Mouse (Mus musculus) heart, embryonic 14.5 days (tissue): Measurements from ENCODE around the gene Lmod3. TPM values are rescaled to one million over a fixed set of nuclear protein-coding genes. Genes with fewer than 3 reads are reported as not detected.

ENCODE experiments used
- ATAC-seq: fragments of 200-750 bp; cut with Nextera tagmentation; 2 replicates; pipeline ENCODE4 v1.8.0; 2017; ENCODE audit warnings: low read depth, moderate TSS enrichment; ENCODE audit not compliant: insufficient number of reproducible peaks, insufficient read depth, low FRiP score
- H3K27ac ChIP-seq, 2 experiments: fragments of 200-500 bp in 1 of 2; fragments of 300-500 bp in 1 of 2; sonication (generic) in 1 of 2; replicated peaks in 1 of 2; 2 replicates each; pipeline ENCODE4 v1.5.1; 2012 to 2014; ENCODE audit warnings: low read depth in 2 of 2, low read length in 2 of 2, control low read depth in 1 of 2, mild to moderate bottlenecking in 1 of 2, mixed read lengths in 1 of 2; ENCODE audit not compliant: control insufficient read depth in 1 of 2, insufficient read depth in 1 of 2
- H3K27me3 ChIP-seq: fragments of 300-500 bp; sonication (generic); 2 replicates; pipeline ENCODE4 v1.6.1; 2014; ENCODE audit warnings: mild to moderate bottlenecking, low read length, control low read depth; ENCODE audit not compliant: control insufficient read depth, insufficient read depth
- H3K36me3 ChIP-seq: fragments of 300-500 bp; sonication (generic); 2 replicates; pipeline ENCODE4 v1.6.1; 2014; ENCODE audit warnings: mild to moderate bottlenecking, control low read depth, low read length, mixed read lengths; ENCODE audit not compliant: control insufficient read depth, insufficient read depth
- H3K4me1 ChIP-seq, 2 experiments: fragments of 200-500 bp in 1 of 2; fragments of 300-500 bp in 1 of 2; sonication (generic) in 1 of 2; 2 replicates each; pipeline ENCODE4 v1.6.1; 2012 to 2014; ENCODE audit warnings: low read length in 2 of 2, control low read depth in 1 of 2, mixed read lengths in 1 of 2; ENCODE audit not compliant: control insufficient read depth in 2 of 2, insufficient read depth in 2 of 2
- H3K4me2 ChIP-seq: fragments of 300-500 bp; sonication (generic); 2 replicates; pipeline ENCODE4 v1.6.1; 2014; ENCODE audit warnings: mild to moderate bottlenecking, low read length
- H3K4me3 ChIP-seq, 2 experiments: fragments of 200-500 bp in 1 of 2; fragments of 300-500 bp in 1 of 2; sonication (generic) in 1 of 2; 2 replicates each; pipeline ENCODE4 v1.5.1; 2012 to 2014; ENCODE audit warnings: low read length in 2 of 2, mild to moderate bottlenecking in 2 of 2, control low read depth in 1 of 2, low read depth in 1 of 2, moderate library complexity in 1 of 2; ENCODE audit not compliant: control insufficient read depth in 1 of 2, insufficient read depth in 1 of 2
- H3K9ac ChIP-seq: fragments of 300-500 bp; sonication (generic); 2 replicates; pipeline ENCODE4 v1.6.1; 2014; ENCODE audit warnings: mild to moderate bottlenecking, low read length
- H3K9me3 ChIP-seq: fragments of 300-500 bp; sonication (generic); 2 replicates; pipeline ENCODE4 v1.6.1; 2016; ENCODE audit warnings: low read length, control low read depth; ENCODE audit not compliant: control insufficient read depth
- WGBS: fragments of 180-500 bp; shearing (Covaris S2); extraction: QIAGEN DNeasy Blood & Tissue Kit; methylation state at CpG from one replicate; pipeline ENCODE4 v1.1.7; 2014; 5-methylcytosine and 5-hydroxymethylcytosine counted together
- polyA plus RNA-seq: library from polyadenylated mRNA; unstranded; fragments of >200 nt; fragmentation: Nextera tagmentation; extraction: Ambion mirVana; gene quantifications from 2 replicates; pipeline ENCODE4 v1.2.1, GENCODE M21; 2014

Lmod3 gene
- polyA plus RNA-seq, 1 experiment from 2014 or later = 21.7 TPM

DNA sequence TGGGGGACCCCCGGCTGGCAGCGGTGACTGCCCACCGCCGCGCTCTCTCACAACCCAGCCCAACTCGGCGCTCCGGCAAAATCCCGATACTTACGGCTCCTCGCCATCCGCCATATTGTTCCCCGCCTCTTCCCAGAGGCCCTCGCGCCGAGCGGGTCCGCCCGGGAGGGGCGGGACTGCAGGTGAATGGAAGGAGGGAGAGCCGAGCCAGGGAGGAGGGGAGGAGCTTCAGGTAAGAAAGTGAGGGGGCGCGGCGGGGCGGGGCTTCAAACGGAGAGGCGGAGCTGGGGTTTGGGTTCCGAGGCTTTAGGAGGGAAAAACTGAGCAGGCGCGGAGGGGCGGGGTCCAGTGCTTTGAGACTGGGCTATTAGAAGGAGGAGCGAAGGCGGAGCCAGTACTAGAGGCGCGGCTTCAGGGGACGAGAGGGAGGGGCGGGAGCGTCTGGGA lies 47.1 kb downstream of the Lmod3 start, which contains the start of gene Uba3:
Uba3 (minus strand) TSS at position 209 of the 447 bp plus-strand sequence.
- peak within 1 kb of the TSS; percentile 87 for H3K4me2 ChIP-seq
- under 1% methylated on average over 35 of the region's 38 CpGs for WGBS
- no peaks in the 10 kb centered on the region for H3K27me3 ChIP-seq
- peak; percentile 98 for ATAC-seq
- H3K4me3 ChIP-seq = peak within 1 kb of the TSS; percentile 96 to 99
- peaks cover 5 to 18% of the 10 kb centered on the region in 2 experiments; a peak in 3 of 4 replicates for H3K4me1 ChIP-seq
- H3K9me3 ChIP-seq = no peaks in the 10 kb centered on the region
- peak within 1 kb of the TSS; percentile 100 for H3K9ac ChIP-seq
- peaks cover 18% of the 10 kb centered on the region for H3K36me3 ChIP-seq
- H3K27ac ChIP-seq = peak within 1 kb of the TSS; percentile 68 to 89

- Histone ChIP-seq H3K27ac (peak overlapping the region; percentile 68 to 89), H3K9me3 (no peaks in the 10 kb centered on the region), H3K36me3 (peaks cover 23% of the 10 kb centered on the region), H3K4me2 (peak overlapping the region; percentile 87), H3K27me3 (no peaks in the 10 kb centered on the region), H3K4me3 (peak overlapping the region; percentile 96 to 99), H3K4me1 (peaks cover 5 to 15% of the 10 kb centered on the region in 2 experiments; a peak in 3 of 4 replicates), H3K9ac (peak overlapping the region; percentile 100)
- peak; percentile 42; the same call in 1 of the 2 replicates for ATAC-seq
- under 1% methylated on average over 16 of the region's 16 CpGs for WGBS
Measured at GRCm38 (mm10) chr6:97204952-97205351, 47.6 kb downstream of the Lmod3 start.

DNA sequence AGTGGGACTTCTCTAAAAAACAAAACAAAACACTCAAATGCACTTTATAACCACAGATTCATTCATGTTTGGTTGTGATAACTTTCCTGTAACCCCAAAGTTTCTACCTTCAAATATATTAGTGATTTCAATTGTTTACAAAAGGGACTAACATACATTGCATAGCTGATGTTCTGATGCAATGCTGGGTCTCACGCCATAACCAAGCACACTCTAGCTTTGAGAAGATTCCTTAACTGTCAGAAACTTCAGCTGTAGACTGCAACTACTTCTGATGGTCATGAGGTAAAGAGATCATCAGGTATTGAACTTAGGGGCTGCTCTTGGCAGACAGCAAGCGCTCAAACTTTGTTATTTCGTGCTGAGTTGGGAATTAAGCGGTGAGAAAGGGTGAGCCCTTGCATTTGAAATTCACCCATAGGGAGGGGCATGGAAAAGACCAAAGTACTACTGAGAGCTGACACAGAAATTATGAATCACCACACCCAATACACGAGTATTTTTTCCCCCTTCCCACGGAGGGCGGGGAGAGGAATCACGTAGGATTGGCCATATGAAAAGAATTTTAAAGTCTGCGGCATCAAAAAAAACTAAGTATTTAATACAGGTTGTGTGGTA lies 48.2 kb downstream of the Lmod3 start:
- Histone ChIP-seq H3K9me3 (no peaks in the 10 kb centered on the region), H3K4me3 (peak overlapping the region; percentile 96 to 99), H3K27ac (0 out of 4 replicates have a peak overlapping the region, but pooled peaks of 1 of the 2 experiments have one; percentile 89), H3K36me3 (peaks cover 26% of the 10 kb centered on the region), H3K4me1 (peaks cover 5 to 15% of the 10 kb centered on the region in 2 experiments; a peak in 3 of 4 replicates), H3K9ac (peak overlapping the region; percentile 100), H3K4me2 (peak overlapping the region; percentile 87), H3K27me3 (no peaks in the 10 kb centered on the region)
- WGBS = 16% methylated on average over 9 of the region's 9 CpGs
- ATAC-seq = no peak

GRCm38 (mm10) chr6:97202477-97202876 lies 50.1 kb downstream of the Lmod3 start:
- peaks cover 38% of the 10 kb centered on the region for H3K36me3 ChIP-seq
- ATAC-seq = no peak
- no peak overlapping the region for H3K4me3 ChIP-seq
- no peaks in the 10 kb centered on the region for H3K27me3 ChIP-seq
- no peak overlapping the region for H3K9ac ChIP-seq
- H3K27ac ChIP-seq = no peak overlapping the region
- H3K4me2 ChIP-seq = no peak overlapping the region
- peaks cover 5 to 15% of the 10 kb centered on the region in 2 experiments; a peak in 3 of 4 replicates for H3K4me1 ChIP-seq
- no peaks in the 10 kb centered on the region for H3K9me3 ChIP-seq
- WGBS = 86% methylated on average over 3 of the region's 3 CpGs

DNA sequence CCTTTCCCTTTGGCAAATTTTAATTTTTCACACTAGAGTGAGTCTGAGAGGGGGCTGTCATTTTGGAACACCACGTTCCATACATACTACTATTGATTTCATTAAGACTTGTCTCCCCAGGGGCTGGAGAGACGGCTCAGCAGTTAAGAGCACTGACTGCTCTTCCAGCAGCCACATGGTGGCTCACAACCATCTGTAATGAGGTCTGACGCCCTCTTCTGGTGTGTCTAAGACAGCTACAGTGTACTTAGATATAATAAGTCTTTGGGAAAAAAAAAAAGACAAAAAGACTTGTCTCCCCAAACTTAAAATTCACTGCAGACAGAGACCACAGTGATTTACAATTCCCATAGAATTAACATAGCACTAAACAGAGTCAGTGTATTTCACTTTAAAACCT lies 52.1 kb downstream of the Lmod3 start:
- Histone ChIP-seq H3K27me3 (no peaks in the 10 kb centered on the region), H3K27ac (no peak overlapping the region), H3K4me3 (no peak overlapping the region), H3K9me3 (no peaks in the 10 kb centered on the region), H3K9ac (no peak overlapping the region), H3K4me1 (peaks cover 5 to 15% of the 10 kb centered on the region in 2 experiments; a peak in 3 of 4 replicates), H3K36me3 (peaks cover 58% of the 10 kb centered on the region), H3K4me2 (no peak overlapping the region)
- 66% methylated on average over 3 of the region's 3 CpGs for WGBS
- no peak for ATAC-seq

Other genes starting within 250 kb of the Lmod3 start
- not detected in 2 replicates for gene Fam19a4, start 192.3 kb downstream of the Lmod3 start, polyA plus RNA-seq
- gene Eogt, start 103.6 kb downstream of the Lmod3 start, polyA plus RNA-seq = 14.1 and 14.6 TPM in 2 replicates
- 22.7 and 25.1 TPM in 2 replicates for gene Tmf1, start 73.6 kb downstream of the Lmod3 start, polyA plus RNA-seq
- 74.4 and 76.3 TPM in 2 replicates for gene Uba3, start 47.1 kb downstream of the Lmod3 start, polyA plus RNA-seq
- gene Arl6ip5, start 42.1 kb downstream of the Lmod3 start, polyA plus RNA-seq = 57.9 and 65.1 TPM in 2 replicates